Mouse (Mus musculus): ENCODE results near the gene Tdrd6.

DNA sequence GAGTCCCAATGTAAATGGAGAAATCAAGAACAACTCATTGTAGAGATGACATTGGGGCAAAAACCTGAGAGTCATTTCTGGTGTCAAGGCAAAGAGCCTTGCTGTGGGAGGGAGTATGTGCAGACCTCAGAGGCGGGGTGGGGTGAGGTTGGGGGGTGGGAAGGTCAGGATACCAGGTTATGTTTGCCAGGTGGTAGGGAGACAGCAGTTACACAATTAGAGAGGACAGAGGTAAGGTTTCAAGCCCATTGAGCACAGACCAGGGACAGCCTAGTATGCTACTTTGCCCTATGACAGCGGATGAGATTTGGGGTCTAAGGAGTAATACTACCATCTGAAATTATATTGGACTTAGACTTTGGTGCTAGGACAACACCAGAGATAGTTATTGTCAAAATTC is 42.8 kb downstream of the Tdrd6 start:
- TF ChIP-seq GATA1 (IDR thresholded peaks at IDR 0.05; ENCODE audit: borderline replicate concordance, low read length) (no peak), FLI1 (IDR thresholded peaks at IDR 0.05; ENCODE audit: low read length) (no peak)

Measured in megakaryocyte, embryonic 14.5 days (primary cell).